Mouse (Mus musculus) bone marrow macrophage, adult 2 months (primary cell): Measurements from ENCODE around the gene Cryba4. TPM values are rescaled to one million over a fixed set of nuclear protein-coding genes. Genes with fewer than 3 reads are reported as not detected.

Source experiments
- H3K27ac ChIP-seq: 2 replicates; pipeline ENCODE4 v1.5.1; 2012; ENCODE audit warnings: low read depth, low read length; ENCODE audit not compliant: insufficient read depth
- H3K4me1 ChIP-seq: 2 replicates; pipeline ENCODE4 v1.6.1; 2012; ENCODE audit warnings: low read length; ENCODE audit not compliant: control insufficient read depth, insufficient read depth
- H3K4me3 ChIP-seq: 2 replicates; pipeline ENCODE4 v1.5.1; 2012; ENCODE audit warnings: mild to moderate bottlenecking, low read length, moderate library complexity; ENCODE audit not compliant: insufficient read depth
- CTCF ChIP-seq: IDR thresholded peaks from 2 replicates; pipeline ENCODE4 v1.5.1; 2012; ENCODE audit warnings: low read depth, mild to moderate bottlenecking, low read length, moderate library complexity
- POLR2A ChIP-seq: IDR thresholded peaks from 2 replicates; pipeline ENCODE4 v1.6.1; 2012; ENCODE audit warnings: mild to moderate bottlenecking, low read depth, low read length, borderline replicate concordance
- polyA plus RNA-seq: library from polyadenylated mRNA; stranded (reverse); fragments of >200 nt; gene quantifications from 2 replicates; pipeline ENCODE4 v1.2.4, GENCODE M21; 2012; ENCODE audit not compliant: missing spikeins, insufficient read depth, insufficient read length

Cryba4 gene
- polyA plus RNA-seq, 1 experiment, result 3.0 TPM

- Histone ChIP-seq H3K27ac (no peak overlapping the region), H3K4me1 (peaks cover 6% of the 10 kb centered on the region), H3K4me3 (no peak overlapping the region)
- TF ChIP-seq CTCF, result no peak
- TF ChIP-seq POLR2A, result no peak
Measured at GRCm38 (mm10) chr5:112218679-112219078, 33.6 kb downstream of the Cryba4 start.

- Histone ChIP-seq H3K4me3 (no peak overlapping the region), H3K4me1 (peaks cover 6% of the 10 kb centered on the region), H3K27ac (no peak overlapping the region)
- no peak for TF ChIP-seq CTCF
- TF ChIP-seq POLR2A, result no peak
Measured at GRCm38 (mm10) chr5:112217031-112217430, 35.3 kb downstream of the Cryba4 start.

- TF ChIP-seq CTCF, result no peak
- no peak for TF ChIP-seq POLR2A
- H3K4me3 ChIP-seq, result no peak overlapping the region
- peaks cover 6% of the 10 kb centered on the region for H3K4me1 ChIP-seq
- H3K27ac ChIP-seq, result no peak overlapping the region
Measured at GRCm38 (mm10) chr5:112216335-112216734, 36.0 kb downstream of the Cryba4 start.

- H3K4me1 ChIP-seq, result peaks cover 6% of the 10 kb centered on the region
- TF ChIP-seq POLR2A (no peak), CTCF (no peak)
- no peak overlapping the region for H3K27ac ChIP-seq
- H3K4me3 ChIP-seq, result no peak overlapping the region
Measured at GRCm38 (mm10) chr5:112215801-112216251, 36.5 kb downstream of the Cryba4 start.

- Histone ChIP-seq H3K27ac (no peak overlapping the region), H3K4me3 (no peak overlapping the region), H3K4me1 (peaks cover 4% of the 10 kb centered on the region)
- TF ChIP-seq POLR2A (no peak), CTCF (no peak)
Measured at GRCm38 (mm10) chr5:112215291-112215751, 37.0 kb downstream of the Cryba4 start.

GRCm38 (mm10) chr5:112214419-112214818 is 37.9 kb downstream of the Cryba4 start:
- no peak overlapping the region for H3K4me3 ChIP-seq
- H3K4me1 ChIP-seq, result no peaks in the 10 kb centered on the region
- TF ChIP-seq CTCF (peak; percentile 79), POLR2A (no peak)
- no peak overlapping the region for H3K27ac ChIP-seq

GRCm38 (mm10) chr5:112213331-112214240 is 38.7 kb downstream of the Cryba4 start:
- Histone ChIP-seq H3K4me3 (no peak overlapping the region), H3K4me1 (no peaks in the 10 kb centered on the region), H3K27ac (no peak overlapping the region)
- no peak for TF ChIP-seq POLR2A
- no peak for TF ChIP-seq CTCF

- Histone ChIP-seq H3K4me3 (no peak overlapping the region), H3K27ac (no peak overlapping the region), H3K4me1 (no peaks in the 10 kb centered on the region)
- TF ChIP-seq CTCF (no peak), POLR2A (no peak)
Measured at GRCm38 (mm10) chr5:112212711-112213264, 39.5 kb downstream of the Cryba4 start.

- H3K4me3 ChIP-seq, result no peak overlapping the region
- TF ChIP-seq CTCF, result no peak
- TF ChIP-seq POLR2A, result no peak
- no peak overlapping the region for H3K27ac ChIP-seq
Measured at GRCm38 (mm10) chr5:112211911-112212310, 40.4 kb downstream of the Cryba4 start.

GRCm38 (mm10) chr5:112210104-112210503 is 42.2 kb downstream of the Cryba4 start:
- Histone ChIP-seq H3K4me3 (no peak overlapping the region), H3K4me1 (no peaks in the 10 kb centered on the region), H3K27ac (no peak overlapping the region)
- TF ChIP-seq CTCF (peak; percentile 81), POLR2A (no peak)

More at GRCm38 (mm10) chr5:112211911-112212310, 40.4 kb downstream of the Cryba4 start:
- H3K4me1 ChIP-seq, result no peaks in the 10 kb centered on the region

- TF ChIP-seq CTCF (no peak), POLR2A (no peak)
- Histone ChIP-seq H3K4me1 (no peaks in the 10 kb centered on the region), H3K4me3 (no peak overlapping the region), H3K27ac (no peak overlapping the region)
Measured at GRCm38 (mm10) chr5:112208321-112208720, 44.0 kb downstream of the Cryba4 start.
